Comparison of ENCODE assay signal across 16 mouse cellular contexts in genomic region chr2:157306091-157307032, GRCm38 (mm10). TPM values are rescaled to one million over a fixed set of nuclear protein-coding genes. Genes with fewer than 3 reads are reported as not detected.
DNase-seq lines count a peak whose midpoint lies in the region; ATAC-seq lines count a peak whose summit lies in the region.
"Had no signal": no experiment of that assay in that cellular context is flagged by ENCODE, and none has a peak within 500 bp of the region (broad histone marks: within the 10 kb centered on the region; RNA-seq: fewer than 3 reads in every experiment).

No protein-coding gene starts in this region.

- DNase-seq in heart, adult 18-20 months, result no peak
- DNase-seq in midbrain, embryonic 14.5 days, result no peak
- peak; percentile 50 for DNase-seq in yolk sac, embryonic 10.5 days (ENCODE audit: low spot score)
- no peak for DNase-seq in left cerebral cortex, postnatal 4 days
- no peak for DNase-seq in thymus, postnatal 14 days
- DNase-seq: kidney, postnatal 14 days had no signal

- H3K9ac ChIP-seq in heart, embryonic 15.5 days, result no peak overlapping the region
- H3K9ac ChIP-seq in midbrain, embryonic 16.5 days (ENCODE audit: low read depth, low read length), result 0 out of 2 replicates have a peak overlapping the region, but pooled peaks have one; percentile 4
- no peak overlapping the region for H3K9ac ChIP-seq in midbrain, embryonic 14.5 days (replicated peaks; ENCODE audit: low read length)
- no peak overlapping the region for H3K9ac ChIP-seq in limb, embryonic 13.5 days

- no peak overlapping the region for H3K4me2 ChIP-seq in heart, embryonic 15.5 days
- H3K4me2 ChIP-seq in midbrain, embryonic 16.5 days (ENCODE audit: low read length), result no peak overlapping the region
- H3K4me2 ChIP-seq in midbrain, embryonic 14.5 days (ENCODE audit: low read length), result no peak overlapping the region
- H3K4me2 ChIP-seq in limb, embryonic 13.5 days (replicated peaks), result no peak overlapping the region

- H3K36me3 ChIP-seq in heart, embryonic 15.5 days, result peaks cover 54% of the 10 kb centered on the region
- peaks cover 14% of the 10 kb centered on the region for H3K36me3 ChIP-seq in midbrain, embryonic 16.5 days (ENCODE audit: control insufficient read depth, insufficient read depth, low read length)
- peaks cover 89% of the 10 kb centered on the region for H3K36me3 ChIP-seq in midbrain, embryonic 14.5 days (ENCODE audit: control insufficient read depth, insufficient read depth, low read length)
- peaks cover 84% of the 10 kb centered on the region for H3K36me3 ChIP-seq in limb, embryonic 13.5 days

- no peaks in the 10 kb centered on the region for H3K4me1 ChIP-seq in heart, embryonic 15.5 days (replicated peaks)
- 0 out of 2 replicates have a peak, but pooled peaks cover 2% of the 10 kb centered on the region for H3K4me1 ChIP-seq in midbrain, embryonic 16.5 days (ENCODE audit: control insufficient read depth, insufficient read depth, low read length)
- no peaks in the 10 kb centered on the region for H3K4me1 ChIP-seq in midbrain, embryonic 14.5 days (ENCODE audit: control insufficient read depth, insufficient read depth, low read length)
- peaks cover 18% of the 10 kb centered on the region for H3K4me1 ChIP-seq in limb, embryonic 13.5 days

- no peak for ATAC-seq in heart, embryonic 15.5 days (replicated peaks; ENCODE audit: insufficient number of reproducible peaks, insufficient read depth, low FRiP score, low read depth)
- no peak for ATAC-seq in midbrain, embryonic 16.5 days
- no peak for ATAC-seq in midbrain, embryonic 14.5 days (ENCODE audit: low FRiP score, low TSS enrichment)
- ATAC-seq in limb, embryonic 13.5 days (ENCODE audit: low FRiP score, low read depth), result peak; percentile 75
- ATAC-seq: hindbrain, postnatal 0 days had no signal

- no peak overlapping the region for H3K4me3 ChIP-seq in heart, embryonic 15.5 days
- H3K4me3 ChIP-seq in midbrain, embryonic 16.5 days (ENCODE audit: low read depth, low read length), result no peak overlapping the region
- no peak overlapping the region for H3K4me3 ChIP-seq in midbrain, embryonic 14.5 days (replicated peaks; ENCODE audit: low read depth, low read length)
- no peak overlapping the region for H3K4me3 ChIP-seq in limb, embryonic 13.5 days
- H3K4me3 ChIP-seq: megakaryocyte, embryonic 14.5 days had no signal

- H3K27ac ChIP-seq in heart, embryonic 15.5 days, result peak overlapping the region; percentile 49; the same call in 1 of the 2 replicates
- peak overlapping the region; percentile 12 for H3K27ac ChIP-seq in midbrain, embryonic 16.5 days (ENCODE audit: low read length)
- no peak overlapping the region for H3K27ac ChIP-seq in midbrain, embryonic 14.5 days (replicated peaks; ENCODE audit: low read depth, low read length)
- H3K27ac ChIP-seq in limb, embryonic 13.5 days, result peak overlapping the region; percentile 69

- H3K9me3 ChIP-seq in heart, embryonic 15.5 days (replicated peaks), result no peaks in the 10 kb centered on the region
- H3K9me3 ChIP-seq in midbrain, embryonic 16.5 days (replicated peaks; ENCODE audit: control insufficient read depth, low read length, poor library complexity, severe bottlenecking), result no peaks in the 10 kb centered on the region
- no peaks in the 10 kb centered on the region for H3K9me3 ChIP-seq in midbrain, embryonic 14.5 days (ENCODE audit: control insufficient read depth, low read length)
- H3K9me3 ChIP-seq in limb, embryonic 13.5 days, result no peaks in the 10 kb centered on the region
- H3K9me3 ChIP-seq: megakaryocyte, embryonic 14.5 days had no signal

- WGBS in heart, embryonic 15.5 days, result 77% methylated on average over 7 of the region's 7 CpGs
- 83% methylated on average over 7 of the region's 7 CpGs for WGBS in midbrain, embryonic 16.5 days
- WGBS in midbrain, embryonic 14.5 days, result 88% methylated on average over 7 of the region's 7 CpGs
- WGBS in limb, embryonic 13.5 days, result 43% methylated on average over 7 of the region's 7 CpGs

- H3K27me3 ChIP-seq in heart, embryonic 15.5 days, result no peaks in the 10 kb centered on the region
- H3K27me3 ChIP-seq in midbrain, embryonic 16.5 days (ENCODE audit: control insufficient read depth, insufficient read depth, low read depth, low read length), result no peaks in the 10 kb centered on the region
- H3K27me3 ChIP-seq in midbrain, embryonic 14.5 days (ENCODE audit: control insufficient read depth, insufficient read depth, low read length), result no peaks in the 10 kb centered on the region
- no peaks in the 10 kb centered on the region for H3K27me3 ChIP-seq in limb, embryonic 13.5 days
- H3K27me3 ChIP-seq: megakaryocyte, embryonic 14.5 days had no signal

- intact Hi-C loops in left cerebral cortex, postnatal 4 days (cut with DNase I), result no loop called here

RNA-seq across cellular contexts. Expression of gene Mroh8, which starts 27.0 kb away (rescaled TPM):
- polyA plus RNA-seq in heart, embryonic 15.5 days (2015; fragmentation: Nextera tagmentation; extraction: Ambion mirVana), result 0.09 and 0.27 TPM in 2 replicates
- under 1 TPM in 1 of 2 experiments, not detected in 1; 0.10 TPM for total RNA-seq in heart, adult 18-20 months (2021)
- 0.54 and 0.63 TPM in 2 replicates for polyA plus RNA-seq in midbrain, embryonic 16.5 days (2015; fragmentation: Nextera tagmentation; extraction: Ambion mirVana)
- polyA plus RNA-seq in midbrain, embryonic 14.5 days (2014; fragmentation: Nextera tagmentation; extraction: Ambion mirVana), result 0.33 and 0.53 TPM in 2 replicates
- polyA plus RNA-seq in limb, embryonic 13.5 days (2015; fragmentation: Nextera tagmentation; extraction: Ambion mirVana), result 0.83 and 0.85 TPM in 2 replicates
- total RNA-seq in left cerebral cortex, postnatal 4 days (2021), result under 1 TPM in 1 of 2 experiments, not detected in 1; 0.24 TPM
- total RNA-seq: hindbrain, postnatal 0 days had no signal

RNA-seq across cellular contexts. Expression of gene Rpn2, which starts 27.5 kb away (rescaled TPM):
- polyA plus RNA-seq in heart, embryonic 15.5 days (2015; fragmentation: Nextera tagmentation; extraction: Ambion mirVana), result 152 and 188 TPM in 2 replicates
- 100 to 1,000 TPM in 1 of 2 experiments, 10 to 100 TPM in 1; 91.4 to 104 TPM for total RNA-seq in heart, adult 18-20 months (2021)
- 207 and 225 TPM in 2 replicates for polyA plus RNA-seq in midbrain, embryonic 16.5 days (2015; fragmentation: Nextera tagmentation; extraction: Ambion mirVana)
- polyA plus RNA-seq in midbrain, embryonic 14.5 days (2014; fragmentation: Nextera tagmentation; extraction: Ambion mirVana), result 167 and 194 TPM in 2 replicates
- 307 and 325 TPM in 2 replicates for polyA plus RNA-seq in limb, embryonic 13.5 days (2015; fragmentation: Nextera tagmentation; extraction: Ambion mirVana)
- total RNA-seq in left cerebral cortex, postnatal 4 days (2021), result 100 to 1,000 TPM; 147 to 152 TPM

RNA-seq across cellular contexts. Expression of gene Ghrh, which starts 40.9 kb away (rescaled TPM):
- not detected in 2 replicates for polyA plus RNA-seq in heart, embryonic 15.5 days (2015; fragmentation: Nextera tagmentation; extraction: Ambion mirVana)
- not detected for total RNA-seq in heart, adult 18-20 months (2021)
- 2.6 and 2.7 TPM in 2 replicates for polyA plus RNA-seq in midbrain, embryonic 16.5 days (2015; fragmentation: Nextera tagmentation; extraction: Ambion mirVana)
- 2.3 and 2.4 TPM in 2 replicates for polyA plus RNA-seq in midbrain, embryonic 14.5 days (2014; fragmentation: Nextera tagmentation; extraction: Ambion mirVana)
- polyA plus RNA-seq in limb, embryonic 13.5 days (2015; fragmentation: Nextera tagmentation; extraction: Ambion mirVana), result 0.57 TPM in 1 of 2 replicates, not detected in the other
- not detected for total RNA-seq in left cerebral cortex, postnatal 4 days (2021)
- total RNA-seq: adrenal gland, adult 18-20 months; common myeloid progenitor, adult 5-6 weeks; granulocyte monocyte progenitor cell, adult 5-6 weeks; hindbrain, postnatal 0 days; left cerebral cortex, postnatal 25 days had no signal
- polyA plus RNA-seq: neural tube, embryonic 14.5 days had no signal
